10 mouse cellular contexts compared by ENCODE assay signal in the genomic region with DNA sequence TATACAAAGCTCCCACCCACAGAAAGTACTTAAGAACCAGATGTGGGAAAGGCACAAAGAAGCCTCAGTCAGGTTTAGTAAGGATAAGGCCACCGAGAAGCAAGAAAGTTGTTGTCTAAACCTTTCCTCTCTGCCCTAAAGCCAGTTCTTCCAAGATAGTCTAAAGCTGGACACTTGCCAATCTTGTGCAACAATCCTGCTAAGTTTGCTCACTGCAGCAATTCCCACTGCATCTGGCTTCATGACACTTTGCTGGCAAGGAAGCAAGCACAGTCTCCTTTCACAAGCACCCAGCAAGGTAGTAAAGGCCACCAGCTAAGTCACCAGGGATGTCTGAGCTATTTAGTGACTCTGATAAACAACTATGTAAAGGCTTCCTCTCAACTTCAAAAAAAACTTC.
DNase-seq lines count a peak whose midpoint lies in the region; ATAC-seq and TF ChIP-seq lines count a peak whose summit lies in the region.
"Had no signal": no experiment of that assay in that cellular context is flagged by ENCODE, and none has a peak within 500 bp of the region (broad histone marks: within the 10 kb centered on the region; RNA-seq: fewer than 3 reads in every experiment).

No protein-coding gene starts in this region.

- H3K36me3 ChIP-seq in midbrain, postnatal 0 days (ENCODE audit: insufficient read depth, low read length) = no peaks in the 10 kb centered on the region
- no peaks in the 10 kb centered on the region for H3K36me3 ChIP-seq in midbrain, embryonic 13.5 days
- no peaks in the 10 kb centered on the region for H3K36me3 ChIP-seq in intestine, embryonic 15.5 days
- H3K36me3 ChIP-seq in hindbrain, embryonic 12.5 days = no peaks in the 10 kb centered on the region
- H3K36me3 ChIP-seq: liver, embryonic 15.5 days had no signal

- H3K4me2 ChIP-seq in midbrain, postnatal 0 days (ENCODE audit: low read depth, low read length, poor library complexity, severe bottlenecking) = no peak overlapping the region
- no peak overlapping the region for H3K4me2 ChIP-seq in midbrain, embryonic 13.5 days (replicated peaks)
- H3K4me2 ChIP-seq in intestine, embryonic 15.5 days (replicated peaks) = no peak overlapping the region
- H3K4me2 ChIP-seq in hindbrain, embryonic 12.5 days (replicated peaks) = no peak overlapping the region
- H3K4me2 ChIP-seq: liver, embryonic 15.5 days had no signal

- TF ChIP-seq CTCF in midbrain, postnatal 0 days (IDR thresholded peaks at IDR 0.05) = no peak

- H3K4me3 ChIP-seq in midbrain, postnatal 0 days (ENCODE audit: low read depth, low read length) = no peak overlapping the region
- no peak overlapping the region for H3K4me3 ChIP-seq in midbrain, embryonic 13.5 days (replicated peaks)
- H3K4me3 ChIP-seq in intestine, embryonic 15.5 days (replicated peaks) = no peak overlapping the region
- no peak overlapping the region for H3K4me3 ChIP-seq in hindbrain, embryonic 12.5 days
- H3K4me3 ChIP-seq: liver, embryonic 15.5 days had no signal

- ATAC-seq in midbrain, postnatal 0 days (ENCODE audit: low FRiP score) = no peak
- ATAC-seq in midbrain, embryonic 13.5 days = no peak
- ATAC-seq in intestine, embryonic 15.5 days = peak; percentile 79
- ATAC-seq in megakaryocyte progenitor cell, adult 5-6 weeks (replicated peaks; ENCODE audit: poor library complexity) = peak; percentile 38
- ATAC-seq in hindbrain, embryonic 12.5 days (ENCODE audit: low FRiP score) = no peak
- ATAC-seq: inflammation-experienced regulatory T-cells, adult 6 months had no signal

- H3K27ac ChIP-seq in midbrain, postnatal 0 days (ENCODE audit: low read depth, low read length) = no peak overlapping the region
- H3K27ac ChIP-seq in midbrain, embryonic 13.5 days = no peak overlapping the region
- H3K27ac ChIP-seq in intestine, embryonic 15.5 days = no peak overlapping the region
- no peak overlapping the region for H3K27ac ChIP-seq in hindbrain, embryonic 12.5 days
- H3K27ac ChIP-seq: liver, embryonic 15.5 days had no signal

- H3K9me3 ChIP-seq in midbrain, postnatal 0 days (ENCODE audit: low read length) = no peaks in the 10 kb centered on the region
- no peaks in the 10 kb centered on the region for H3K9me3 ChIP-seq in midbrain, embryonic 13.5 days
- no peaks in the 10 kb centered on the region for H3K9me3 ChIP-seq in intestine, embryonic 15.5 days
- no peaks in the 10 kb centered on the region for H3K9me3 ChIP-seq in hindbrain, embryonic 12.5 days (replicated peaks)
- H3K9me3 ChIP-seq: liver, embryonic 15.5 days had no signal

- H3K4me1 ChIP-seq in midbrain, postnatal 0 days (ENCODE audit: insufficient read depth, low read length) = no peaks in the 10 kb centered on the region
- peaks cover 48% of the 10 kb centered on the region for H3K4me1 ChIP-seq in midbrain, embryonic 13.5 days (replicated peaks)
- H3K4me1 ChIP-seq in intestine, embryonic 15.5 days (replicated peaks) = peaks cover 5% of the 10 kb centered on the region
- H3K4me1 ChIP-seq in hindbrain, embryonic 12.5 days = peaks cover 20% of the 10 kb centered on the region
- H3K4me1 ChIP-seq: liver, embryonic 15.5 days had no signal

- WGBS in midbrain, postnatal 0 days = 72% methylated on average over 1 of the region's 1 CpGs
- 70% methylated on average over 1 of the region's 1 CpGs for WGBS in midbrain, embryonic 13.5 days
- WGBS in intestine, embryonic 15.5 days = 24% methylated on average over 1 of the region's 1 CpGs
- 67% methylated on average over 1 of the region's 1 CpGs for WGBS in hindbrain, embryonic 12.5 days

- DNase-seq in midbrain, postnatal 0 days (ENCODE audit: low spot score) = peak; percentile 34
- peak; percentile 99 for DNase-seq in fat pad, adult 2 months (ENCODE audit: extremely low read depth, low read depth, low spot score)
- DNase-seq in right cerebral cortex, postnatal 25 days = no peak
- DNase-seq: cerebellum, adult 11-12 months had no signal

- H3K27me3 ChIP-seq in midbrain, postnatal 0 days (ENCODE audit: insufficient read depth, low read length) = no peaks in the 10 kb centered on the region
- no peaks in the 10 kb centered on the region for H3K27me3 ChIP-seq in midbrain, embryonic 13.5 days
- H3K27me3 ChIP-seq in intestine, embryonic 15.5 days (replicated peaks) = no peaks in the 10 kb centered on the region
- H3K27me3 ChIP-seq in hindbrain, embryonic 12.5 days = no peaks in the 10 kb centered on the region
- H3K27me3 ChIP-seq: liver, embryonic 15.5 days had no signal

- no peak overlapping the region for H3K9ac ChIP-seq in midbrain, postnatal 0 days (replicated peaks; ENCODE audit: low read length, poor library complexity, severe bottlenecking)
- H3K9ac ChIP-seq in midbrain, embryonic 13.5 days (replicated peaks) = no peak overlapping the region
- no peak overlapping the region for H3K9ac ChIP-seq in intestine, embryonic 15.5 days
- H3K9ac ChIP-seq in hindbrain, embryonic 12.5 days = no peak overlapping the region
- H3K9ac ChIP-seq: liver, embryonic 15.5 days had no signal

Comparison
In these comparisons a context has a peak if more than half of its experiments do, and no peak if none do; other contexts are left out.
1. ATAC-seq: peak in intestine, embryonic 15.5 days (single experiment) and megakaryocyte progenitor cell, adult 5-6 weeks (single experiment); none in midbrain, postnatal 0 days (single experiment), midbrain, embryonic 13.5 days (single experiment) and hindbrain, embryonic 12.5 days (single experiment).